Mouse (Mus musculus) CD4-positive naive resting alpha-beta T cell, adult 76 days (primary cell): ENCODE measurements around the gene Runx3. TPM values are rescaled to one million over a fixed set of nuclear protein-coding genes. Genes with fewer than 3 reads are reported as not detected.

ENCODE experiments used
- total RNA-seq: library from RNA; stranded (reverse); gene quantifications from one replicate; pipeline ENCODE4 v1.2.4, GENCODE M21; 2023

The Runx3 gene
- 100 TPM for total RNA-seq

GRCm38 (mm10) chr4:135120342-135121100, at the start of gene Runx3:
Gene Runx3, plus strand, starts transcription at chr4:135120652.

Other genes with a start within 250 kb of the Runx3 start
- 152 TPM for gene Tmem50a, start 205.6 kb upstream of the Runx3 start, total RNA-seq
- gene Rsrp1, start 197.1 kb upstream of the Runx3 start, total RNA-seq: 354 TPM
- gene Syf2, start 189.8 kb upstream of the Runx3 start, total RNA-seq: 281 TPM
- gene Clic4, start 152.2 kb downstream of the Runx3 start, total RNA-seq: 18.0 TPM
- 400 TPM for gene Srrm1, start 232.7 kb downstream of the Runx3 start, total RNA-seq